Mouse (Mus musculus) adrenal gland, postnatal 10 days (tissue): ENCODE results near the gene Leprot. TPM values are rescaled to one million over a fixed set of nuclear protein-coding genes. Genes with fewer than 3 reads are reported as not detected.

ENCODE experiments used
- DNase-seq: peaks from one replicate; pipeline ENCODE4 v3.0.0; 2021; ENCODE audit warnings: mixed read lengths
- total RNA-seq, 2 experiments: library from RNA; stranded (reverse); gene quantifications; 2 replicates each; pipeline ENCODE4 v1.2.3; 2021

Gene Leprot
- total RNA-seq, 2 experiments from 2014 or later = 55.3 to 63.0 TPM

- peak; percentile 72 for DNase-seq
These were observed 16.7 kb downstream of the Leprot start for GRCm38 (mm10) chr4:101664160-101664750.

GRCm38 (mm10) chr4:101664766-101665165 is 17.2 kb downstream of the Leprot start:
- DNase-seq = no peak

GRCm38 (mm10) chr4:101669161-101669560 is 21.6 kb downstream of the Leprot start:
- DNase-seq = no peak

- DNase-seq = no peak
These were observed 22.3 kb downstream of the Leprot start for GRCm38 (mm10) chr4:101669811-101670210.

- DNase-seq = peak; percentile 27
These were observed 27.3 kb downstream of the Leprot start for GRCm38 (mm10) chr4:101674790-101675189.

- DNase-seq = peak; percentile 28
These were observed 28.2 kb downstream of the Leprot start for GRCm38 (mm10) chr4:101675726-101676125.

- DNase-seq = no peak
These were observed 35.1 kb downstream of the Leprot start for GRCm38 (mm10) chr4:101682620-101683019.

- no peak for DNase-seq
These were observed 35.6 kb downstream of the Leprot start for GRCm38 (mm10) chr4:101683086-101683485.

GRCm38 (mm10) chr4:101684821-101685220 is 37.3 kb downstream of the Leprot start:
- DNase-seq = no peak

- no peak for DNase-seq
These were observed 38.8 kb downstream of the Leprot start for GRCm38 (mm10) chr4:101686227-101686810.

GRCm38 (mm10) chr4:101689241-101689640 is 41.7 kb downstream of the Leprot start:
- DNase-seq = no peak

GRCm38 (mm10) chr4:101689645-101690044 is 42.1 kb downstream of the Leprot start:
- DNase-seq = no peak

GRCm38 (mm10) chr4:101692892-101693291 is 45.4 kb downstream of the Leprot start:
- no peak for DNase-seq

- DNase-seq = no peak
These were observed 47.0 kb downstream of the Leprot start for GRCm38 (mm10) chr4:101694529-101694928.

GRCm38 (mm10) chr4:101697236-101697635 is 49.7 kb downstream of the Leprot start:
- DNase-seq = no peak

GRCm38 (mm10) chr4:101699423-101699822 is 51.9 kb downstream of the Leprot start:
- DNase-seq = no peak

- DNase-seq = no peak
These were observed 53.5 kb downstream of the Leprot start for GRCm38 (mm10) chr4:101700892-101701640.

GRCm38 (mm10) chr4:101705325-101705724 is 57.8 kb downstream of the Leprot start:
- no peak for DNase-seq

- no peak for DNase-seq
These were observed 59.7 kb downstream of the Leprot start for GRCm38 (mm10) chr4:101707234-101707633.

GRCm38 (mm10) chr4:101707953-101708352 is 60.4 kb downstream of the Leprot start:
- no peak for DNase-seq
